Mouse (Mus musculus) kidney, embryonic 14.5 days (tissue): ENCODE data around the gene Gm12355. TPM values are rescaled to one million over a fixed set of nuclear protein-coding genes. Genes with fewer than 3 reads are reported as not detected.

ENCODE experiments used
- ATAC-seq: fragments of 200-750 bp; cut with Nextera tagmentation; 2 replicates; pipeline ENCODE4 v1.8.0; 2017; ENCODE audit warnings: moderate number of reproducible peaks, mild to moderate bottlenecking, moderate TSS enrichment, moderate library complexity; ENCODE audit not compliant: low FRiP score, low TSS enrichment
- H3K27ac ChIP-seq: fragments of 300-500 bp; sonication (generic); 2 replicates; pipeline ENCODE4 v1.5.1; 2014; ENCODE audit warnings: low read depth, mild to moderate bottlenecking, low read length, moderate library complexity, mixed read lengths
- H3K27me3 ChIP-seq: fragments of 300-500 bp; sonication (generic); 2 replicates; pipeline ENCODE4 v1.6.1; 2014; ENCODE audit warnings: mild to moderate bottlenecking, low read length; ENCODE audit not compliant: control insufficient read depth, insufficient read depth
- H3K36me3 ChIP-seq: fragments of 300-500 bp; sonication (generic); 2 replicates; pipeline ENCODE4 v1.6.1; 2014; ENCODE audit warnings: low read length, mixed read lengths; ENCODE audit not compliant: control insufficient read depth, insufficient read depth
- H3K4me1 ChIP-seq: fragments of 300-500 bp; sonication (generic); 2 replicates; pipeline ENCODE4 v1.6.1; 2014; ENCODE audit warnings: low read length, mixed read lengths; ENCODE audit not compliant: control insufficient read depth, insufficient read depth
- H3K4me2 ChIP-seq: fragments of 300-500 bp; sonication (generic); replicated peaks from 2 replicates; pipeline ENCODE4 v1.6.1; 2014; ENCODE audit warnings: low read depth, mild to moderate bottlenecking, low read length
- H3K4me3 ChIP-seq: fragments of 300-500 bp; sonication (generic); 2 replicates; pipeline ENCODE4 v1.5.1; 2014; ENCODE audit warnings: mild to moderate bottlenecking, low read length
- H3K9ac ChIP-seq: fragments of 300-500 bp; sonication (generic); 2 replicates; pipeline ENCODE4 v1.6.1; 2014; ENCODE audit warnings: low read depth, mild to moderate bottlenecking, low read length, moderate library complexity
- H3K9me3 ChIP-seq: fragments of 300-500 bp; sonication (generic); 2 replicates; pipeline ENCODE4 v1.6.1; 2016; ENCODE audit warnings: low read length; ENCODE audit not compliant: control insufficient read depth
- WGBS: fragments of 180-500 bp; shearing (Covaris S2); extraction: QIAGEN DNeasy Blood & Tissue Kit; methylation state at CpG from one replicate; pipeline ENCODE4 v1.1.7; 2014; 5-methylcytosine and 5-hydroxymethylcytosine counted together
- polyA plus RNA-seq: library from polyadenylated mRNA; unstranded; fragments of >200 nt; fragmentation: Nextera tagmentation; extraction: Ambion mirVana; gene quantifications from 2 replicates; pipeline ENCODE4 v1.2.1, GENCODE M21; 2014

Gene Gm12355
- polyA plus RNA-seq, 1 experiment from 2014 or later, result 1.2 TPM

DNA sequence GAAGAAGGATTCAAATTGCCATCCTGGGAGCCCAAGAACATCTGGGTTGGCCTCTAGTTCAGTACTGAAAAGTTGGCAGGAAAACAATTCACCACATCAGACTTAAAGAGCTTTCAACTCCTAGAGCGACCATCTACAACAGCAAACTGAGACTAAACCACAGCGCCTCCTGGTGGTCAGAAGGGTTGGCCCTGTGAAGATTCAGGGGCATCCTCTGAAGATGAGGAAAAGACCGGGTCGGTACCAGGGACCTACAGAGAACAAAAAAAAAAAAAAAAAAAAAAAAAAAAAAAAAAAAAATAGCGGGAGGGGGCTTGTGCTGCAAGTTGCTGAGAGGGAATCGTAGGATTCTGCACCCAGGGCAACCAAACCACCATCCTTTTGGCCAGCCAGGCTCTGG is 28.1 kb downstream of the Gm12355 start:
- H3K4me3 ChIP-seq, result no peak overlapping the region
- H3K9me3 ChIP-seq, result no peaks in the 10 kb centered on the region
- no peak overlapping the region for H3K9ac ChIP-seq
- no peaks in the 10 kb centered on the region for H3K36me3 ChIP-seq
- H3K27me3 ChIP-seq, result peaks cover 18% of the 10 kb centered on the region
- no peak overlapping the region for H3K27ac ChIP-seq
- no peak overlapping the region for H3K4me2 ChIP-seq
- H3K4me1 ChIP-seq, result 0 out of 2 replicates have a peak, but pooled peaks cover 8% of the 10 kb centered on the region
- 45% methylated on average over 6 of the region's 6 CpGs for WGBS
- 0 out of 2 replicates have a peak, but pooled peaks have one; percentile 43 for ATAC-seq

DNA sequence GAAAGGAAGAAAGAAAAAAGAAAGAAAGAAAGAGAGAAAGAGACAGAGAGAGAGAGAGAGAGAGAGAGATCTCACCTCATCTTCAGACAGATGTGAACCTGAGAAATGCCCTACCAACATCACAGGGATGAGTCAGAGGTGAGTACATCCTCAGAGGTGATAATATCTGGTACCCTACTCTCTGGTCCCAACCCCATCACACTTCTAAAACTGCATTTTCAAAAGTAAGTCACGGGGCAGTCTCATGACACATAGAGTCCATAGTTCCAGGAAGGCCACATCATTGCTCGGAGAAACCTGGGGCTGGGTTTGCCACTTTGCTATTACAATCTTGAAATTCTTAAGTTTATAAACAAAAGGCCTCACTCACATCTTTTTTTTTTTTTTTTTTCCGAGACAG is 29.5 kb downstream of the Gm12355 start:
- ATAC-seq, result no peak
- no peak overlapping the region for H3K4me3 ChIP-seq
- no peaks in the 10 kb centered on the region for H3K9me3 ChIP-seq
- H3K9ac ChIP-seq, result no peak overlapping the region
- H3K4me1 ChIP-seq, result no peaks in the 10 kb centered on the region
- H3K27ac ChIP-seq, result no peak overlapping the region
- 82% methylated on average over 3 of the region's 3 CpGs for whole genome bisulfite sequencing
- H3K27me3 ChIP-seq, result peaks cover 18% of the 10 kb centered on the region
- no peaks in the 10 kb centered on the region for H3K36me3 ChIP-seq
- no peak overlapping the region for H3K4me2 ChIP-seq

DNA sequence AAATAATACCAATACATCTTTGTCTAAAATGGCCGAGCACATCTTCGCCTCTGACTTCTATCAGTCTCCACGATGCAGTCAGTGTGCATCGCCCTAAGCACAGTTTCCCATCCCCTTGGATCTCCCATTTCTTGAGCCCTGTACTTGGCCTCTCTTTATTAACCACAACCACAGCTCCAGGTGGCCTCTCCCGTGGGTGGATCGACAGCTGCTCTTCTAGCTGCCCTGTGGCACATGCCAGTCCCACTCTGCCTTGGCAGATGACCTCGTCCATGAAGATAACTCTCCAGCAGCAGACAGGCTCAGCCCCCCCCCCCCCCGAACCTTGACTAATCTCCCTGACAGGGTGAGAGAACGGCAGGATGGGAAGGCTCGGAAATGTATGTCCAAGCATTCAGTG is 30.0 kb downstream of the Gm12355 start:
- no peak overlapping the region for H3K9ac ChIP-seq
- peaks cover 15% of the 10 kb centered on the region for H3K27me3 ChIP-seq
- 85% methylated on average over 10 of the region's 10 CpGs for WGBS
- H3K4me2 ChIP-seq, result no peak overlapping the region
- no peak overlapping the region for H3K4me3 ChIP-seq
- H3K4me1 ChIP-seq, result no peaks in the 10 kb centered on the region
- H3K27ac ChIP-seq, result no peak overlapping the region
- H3K9me3 ChIP-seq, result no peaks in the 10 kb centered on the region
- no peak for ATAC-seq
- no peaks in the 10 kb centered on the region for H3K36me3 ChIP-seq

DNA sequence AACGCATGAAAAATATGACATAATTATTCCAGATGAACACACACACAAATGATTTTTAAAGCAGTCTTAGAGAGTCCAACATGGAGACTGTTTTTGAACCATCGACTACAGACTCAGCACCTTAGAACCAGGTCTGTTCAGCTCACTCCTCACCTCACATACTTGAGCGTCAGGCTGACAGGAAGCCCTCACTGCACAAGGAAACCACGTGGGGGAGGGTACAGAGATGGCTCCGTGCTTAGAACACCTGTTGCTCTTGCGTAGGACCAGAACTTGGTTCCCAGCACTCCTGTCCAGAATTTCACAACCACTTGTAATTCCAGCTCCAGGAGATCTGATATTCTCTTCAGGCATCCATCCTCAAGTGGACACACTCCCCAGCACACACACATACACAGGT is 30.4 kb downstream of the Gm12355 start:
- Histone ChIP-seq H3K4me1 (no peaks in the 10 kb centered on the region), H3K4me2 (no peak overlapping the region), H3K9me3 (no peaks in the 10 kb centered on the region), H3K4me3 (no peak overlapping the region), H3K36me3 (no peaks in the 10 kb centered on the region), H3K27me3 (peaks cover 13% of the 10 kb centered on the region), H3K27ac (no peak overlapping the region), H3K9ac (no peak overlapping the region)
- WGBS, result 76% methylated on average over 6 of the region's 6 CpGs
- no peak for ATAC-seq

DNA sequence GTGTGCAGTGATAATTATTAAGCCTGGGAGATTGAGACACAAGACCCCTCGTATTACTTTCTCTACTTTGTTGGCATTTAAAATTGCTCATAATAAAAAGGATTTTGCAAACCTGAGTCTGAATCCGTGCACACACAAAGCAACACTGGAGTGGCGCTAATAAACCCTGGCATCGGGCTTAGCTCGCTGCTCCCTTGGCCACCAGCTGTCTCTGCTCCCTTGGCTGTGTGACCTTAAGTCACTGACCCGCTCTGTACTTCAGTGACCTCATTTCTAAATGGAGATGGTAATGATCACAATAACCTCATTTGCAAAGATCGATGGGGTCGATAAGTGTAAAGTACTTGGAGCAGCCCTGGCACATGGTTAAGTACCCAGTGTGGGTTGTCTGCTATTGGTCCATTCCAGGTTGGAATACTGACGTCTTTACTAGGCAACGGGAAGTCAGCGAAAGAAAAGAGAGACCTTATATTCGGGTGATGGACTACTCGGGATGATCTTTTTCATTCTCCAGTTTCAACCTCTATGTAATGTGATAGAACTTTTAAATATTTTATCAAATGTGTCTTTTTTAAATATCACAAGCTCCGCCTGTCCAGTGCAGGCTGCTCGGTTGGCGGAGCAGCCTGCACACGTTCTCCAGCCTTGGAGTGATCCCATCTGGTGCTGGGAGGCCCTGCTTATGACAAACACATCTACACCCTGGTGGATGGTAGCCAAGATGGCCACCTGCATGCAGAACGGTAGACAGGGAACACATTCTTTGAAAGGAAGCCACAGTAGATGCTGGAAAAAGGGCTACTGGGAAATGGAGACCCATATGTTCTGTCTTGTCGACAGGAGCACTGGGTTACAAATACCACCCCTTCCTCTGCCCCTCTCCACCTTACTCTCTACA is 34.7 kb downstream of the Gm12355 start:
- 57% methylated on average over 19 of the region's 19 CpGs for WGBS
- Histone ChIP-seq H3K9ac (no peak overlapping the region), H3K36me3 (no peaks in the 10 kb centered on the region), H3K27me3 (peaks cover 3% of the 10 kb centered on the region), H3K4me3 (no peak overlapping the region), H3K4me2 (no peak overlapping the region), H3K27ac (no peak overlapping the region), H3K9me3 (no peaks in the 10 kb centered on the region), H3K4me1 (peaks cover 20% of the 10 kb centered on the region)
- ATAC-seq, result no peak

DNA sequence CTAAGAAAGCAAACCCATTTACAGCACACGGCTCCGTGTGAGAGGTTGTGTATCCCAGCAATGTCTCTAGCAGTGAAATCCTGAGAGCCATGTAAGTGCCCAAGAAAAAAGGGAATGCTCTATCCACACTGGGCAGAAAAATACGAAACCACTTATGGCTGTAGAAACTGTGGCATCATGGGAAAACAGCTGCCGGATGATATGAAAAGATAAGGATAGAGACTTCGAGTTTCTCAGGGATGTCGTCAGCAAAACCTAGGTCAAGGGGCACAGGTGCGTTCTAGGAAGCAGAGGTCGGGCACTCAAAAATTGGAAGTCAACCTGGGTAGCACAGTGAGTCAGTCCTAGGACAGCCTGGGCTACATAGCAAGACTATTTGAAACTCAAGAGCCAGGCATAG is 36.2 kb downstream of the Gm12355 start:
- no peak overlapping the region for H3K27ac ChIP-seq

DNA sequence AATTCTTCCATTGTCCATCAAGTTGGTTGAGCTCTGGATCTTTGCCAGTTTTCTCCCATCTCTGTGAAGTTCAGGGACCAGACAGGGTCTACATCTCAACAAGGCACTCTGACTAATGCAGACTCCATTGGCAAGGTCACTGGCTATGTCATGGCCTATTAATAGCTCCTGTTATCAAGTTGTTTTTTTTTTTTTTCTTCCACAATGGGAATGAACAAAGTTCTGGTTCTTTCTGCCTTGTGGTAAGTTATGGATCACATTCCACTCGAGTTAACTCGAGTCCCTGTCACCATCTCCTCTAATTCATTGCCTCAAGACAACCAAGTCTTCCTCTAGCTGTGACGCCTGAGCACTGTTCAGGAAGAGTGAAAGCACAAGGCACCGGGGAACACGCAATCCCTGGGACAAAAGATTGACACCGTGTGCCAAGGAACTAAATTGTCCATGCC is 36.6 kb downstream of the Gm12355 start:
- H3K4me2 ChIP-seq, result peak overlapping the region; percentile 71; the same call in 1 of the 2 replicates
- H3K36me3 ChIP-seq, result no peaks in the 10 kb centered on the region
- no peaks in the 10 kb centered on the region for H3K27me3 ChIP-seq
- H3K9ac ChIP-seq, result no peak overlapping the region
- H3K4me1 ChIP-seq, result peaks cover 27% of the 10 kb centered on the region
- H3K9me3 ChIP-seq, result no peaks in the 10 kb centered on the region
- no peak overlapping the region for H3K27ac ChIP-seq
- no peak overlapping the region for H3K4me3 ChIP-seq
- no peak for ATAC-seq
- 57% methylated on average over 6 of the region's 6 CpGs for WGBS

More for the DNA sequence above, 36.2 kb downstream of the Gm12355 start:
- peaks cover 27% of the 10 kb centered on the region for H3K4me1 ChIP-seq
- H3K36me3 ChIP-seq, result no peaks in the 10 kb centered on the region
- peaks cover 3% of the 10 kb centered on the region for H3K27me3 ChIP-seq
- H3K4me3 ChIP-seq, result no peak overlapping the region
- 81% methylated on average over 8 of the region's 8 CpGs for WGBS
- no peak for ATAC-seq
- H3K9ac ChIP-seq, result no peak overlapping the region
- no peaks in the 10 kb centered on the region for H3K9me3 ChIP-seq
- no peak overlapping the region for H3K4me2 ChIP-seq

DNA sequence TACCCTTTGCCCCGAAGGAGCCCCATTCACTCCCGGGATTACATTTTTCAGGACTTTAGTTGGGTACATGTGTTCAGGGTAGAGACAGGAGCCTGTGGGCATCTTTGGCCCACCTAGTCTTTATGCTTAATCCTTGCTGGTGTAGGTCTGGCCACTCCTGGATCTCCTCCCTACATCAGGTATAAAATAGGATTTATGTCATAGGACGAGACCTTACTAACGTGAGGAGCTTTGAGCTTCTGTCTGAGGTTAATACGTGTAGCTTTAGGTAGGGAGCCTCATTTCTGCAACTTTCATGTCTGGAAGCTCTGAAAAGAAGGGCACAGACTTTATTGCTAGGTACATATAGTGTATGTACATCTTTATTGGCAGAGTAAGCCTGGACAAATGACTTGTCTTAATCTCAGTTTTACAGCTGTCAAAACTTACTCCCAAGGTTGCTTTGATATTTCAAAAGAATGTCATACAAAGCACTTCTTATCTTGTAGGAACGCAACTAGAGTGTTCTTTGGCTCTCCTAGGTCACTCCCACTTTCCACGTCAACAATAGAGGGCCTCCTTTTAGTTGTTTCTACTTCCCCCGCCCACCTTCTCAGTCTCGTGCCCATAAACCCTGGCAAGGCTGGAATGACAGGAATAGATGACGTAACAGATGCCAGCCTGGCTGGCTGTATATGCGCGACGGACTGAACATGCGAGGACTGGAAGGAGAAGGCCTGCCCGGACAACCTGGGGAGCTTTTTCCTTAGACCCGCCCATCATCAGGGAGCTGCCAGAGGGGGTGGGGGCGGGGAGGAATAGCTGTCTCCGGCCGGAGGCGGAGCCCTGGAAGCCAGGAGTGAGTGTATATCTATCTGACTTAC is 37.5 kb downstream of the Gm12355 start:
- Histone ChIP-seq H3K9me3 (no peaks in the 10 kb centered on the region), H3K4me1 (peaks cover 27% of the 10 kb centered on the region), H3K4me2 (peak overlapping the region; percentile 71), H3K27ac (peak overlapping the region; percentile 77), H3K4me3 (peak overlapping the region; percentile 92), H3K27me3 (no peaks in the 10 kb centered on the region), H3K9ac (peak overlapping the region; percentile 40; the same call in 1 of the 2 replicates), H3K36me3 (peaks cover 7% of the 10 kb centered on the region)
- ATAC-seq, result peak; percentile 36
- WGBS, result 4% methylated on average over 20 of the region's 20 CpGs
